Mouse (Mus musculus): ENCODE results near the gene Vstm2b.

Gene Vstm2b

GRCm38 (mm10) chr7:40898096-40898710 is at the start of gene Vstm2b:
Gene Vstm2b, plus strand, starts transcription at chr7:40898328.
- 5% methylated on average over 34 of the region's 35 CpGs for WGBS

GRCm38 (mm10) chr7:40856088-40856625 is 42.0 kb upstream of the Vstm2b start:
- WGBS: 93% methylated on average over 7 of the region's 7 CpGs

GRCm38 (mm10) chr7:40873380-40873990 is 24.6 kb upstream of the Vstm2b start:
- WGBS: 64% methylated on average over 7 of the region's 7 CpGs

GRCm38 (mm10) chr7:40884855-40885489 is 13.2 kb upstream of the Vstm2b start:
- WGBS: 51% methylated on average over 8 of the region's 8 CpGs

- 70% methylated on average over 3 of the region's 3 CpGs for WGBS
Measured at GRCm38 (mm10) chr7:40888358-40888757, 9.8 kb upstream of the Vstm2b start.

- 61% methylated on average over 4 of the region's 4 CpGs for WGBS
Measured at GRCm38 (mm10) chr7:40896964-40897363, 1.2 kb upstream of the Vstm2b start.

GRCm38 (mm10) chr7:40898711-40899375 is 715 bp downstream of the Vstm2b start:
- WGBS: 1% methylated on average over 64 of the region's 70 CpGs

GRCm38 (mm10) chr7:40899376-40900265 is 1.5 kb downstream of the Vstm2b start:
- WGBS: under 1% methylated on average over 61 of the region's 61 CpGs

- 3% methylated on average over 16 of the region's 16 CpGs for WGBS
Measured at GRCm38 (mm10) chr7:40901201-40901600, 3.1 kb downstream of the Vstm2b start.

- 33% methylated on average over 28 of the region's 28 CpGs for WGBS
Measured at GRCm38 (mm10) chr7:40902506-40902905, 4.4 kb downstream of the Vstm2b start.

- WGBS: 31% methylated on average over 1 of the region's 1 CpGs
Measured at GRCm38 (mm10) chr7:40906484-40906883, 8.4 kb downstream of the Vstm2b start.

GRCm38 (mm10) chr7:40916761-40917160 is 18.6 kb downstream of the Vstm2b start:
- 49% methylated on average over 3 of the region's 3 CpGs for WGBS

GRCm38 (mm10) chr7:40920118-40920517 is 22.0 kb downstream of the Vstm2b start:
- 69% methylated on average over 2 of the region's 2 CpGs for WGBS

GRCm38 (mm10) chr7:40921281-40921680 is 23.2 kb downstream of the Vstm2b start:
- WGBS: 46% methylated on average over 6 of the region's 6 CpGs

GRCm38 (mm10) chr7:40922871-40923270 is 24.7 kb downstream of the Vstm2b start:
- 64% methylated on average over 4 of the region's 4 CpGs for WGBS

GRCm38 (mm10) chr7:40928391-40928790 is 30.3 kb downstream of the Vstm2b start:
- WGBS: 77% methylated on average over 2 of the region's 2 CpGs

GRCm38 (mm10) chr7:40936617-40937212 is 38.6 kb downstream of the Vstm2b start:
- 77% methylated on average over 4 of the region's 4 CpGs for WGBS

GRCm38 (mm10) chr7:40939371-40939770 is 41.2 kb downstream of the Vstm2b start:
- 49% methylated on average over 1 of the region's 1 CpGs for WGBS

- 54% methylated on average over 3 of the region's 3 CpGs for WGBS
Measured at GRCm38 (mm10) chr7:40942233-40942935, 44.3 kb downstream of the Vstm2b start.

All from cerebral cortex, adult 2 months (tissue).